Mouse (Mus musculus) gastrocnemius, adult 8-10 months (tissue): Measurements from ENCODE around the gene Ptpn6. TPM values are rescaled to one million over a fixed set of nuclear protein-coding genes. Genes with fewer than 3 reads are reported as not detected.

Experiments used
- DNase-seq, 2 experiments: peaks; one replicate each; pipeline ENCODE4 v3.0.0; 2022; ENCODE audit warnings: low spot score in 2 of 2
- total RNA-seq, 4 experiments: library from RNA; stranded (reverse); gene quantifications; 2 replicates each; pipeline ENCODE4 v1.2.4; 2022

Ptpn6 gene
- total RNA-seq, 4 experiments from 2014 or later, result 0.80 to 2.0 (median 1.2) TPM

DNA sequence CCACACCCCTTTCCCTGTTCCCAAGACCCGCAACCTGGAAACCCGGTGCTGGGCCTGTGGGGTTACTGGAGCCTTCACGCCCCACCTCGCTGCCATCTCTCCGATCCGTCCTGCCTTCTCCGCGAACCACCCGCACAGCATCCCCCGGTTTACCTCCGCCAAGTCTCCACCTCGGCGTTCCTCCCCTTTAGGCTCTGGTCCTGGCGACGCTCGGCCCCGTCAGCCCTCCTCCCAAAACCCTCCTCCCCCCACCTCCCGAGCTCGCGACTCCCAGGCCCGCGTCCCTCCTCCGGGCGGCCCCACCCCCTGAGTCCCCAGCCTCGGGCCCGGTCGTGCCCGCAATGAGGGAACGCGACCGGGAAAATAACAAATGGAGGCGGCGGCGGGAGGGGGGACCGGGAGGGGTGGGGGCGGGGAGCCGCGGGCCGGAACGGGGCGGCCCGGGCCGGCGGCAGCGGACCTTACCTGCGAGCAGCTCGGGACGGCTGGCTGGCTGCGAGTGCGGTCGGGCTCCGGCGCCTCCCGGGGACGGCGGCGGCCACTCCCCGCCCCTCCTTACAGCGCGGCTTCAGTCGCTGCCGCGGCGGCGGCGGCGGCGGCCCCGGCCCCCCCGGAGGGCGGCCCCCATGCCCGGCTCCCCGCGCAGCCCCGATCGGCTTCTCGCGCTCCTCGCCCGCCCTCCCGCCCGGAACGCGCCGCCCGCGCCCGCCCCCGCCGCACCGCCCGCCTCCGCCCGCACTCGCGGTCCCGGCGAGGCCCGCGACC, 17.5 kb upstream of the Ptpn6 start, which contains the start of the genes Gm45234 and Atn1:
Gene Gm45234 (minus strand): TSS at position 191 of the 765 bp plus-strand sequence.
Gene Atn1 (minus strand): TSS at position 694 of the 765 bp plus-strand sequence.
- DNase-seq, result peak in 1 of 2 experiments; percentile 56

DNA sequence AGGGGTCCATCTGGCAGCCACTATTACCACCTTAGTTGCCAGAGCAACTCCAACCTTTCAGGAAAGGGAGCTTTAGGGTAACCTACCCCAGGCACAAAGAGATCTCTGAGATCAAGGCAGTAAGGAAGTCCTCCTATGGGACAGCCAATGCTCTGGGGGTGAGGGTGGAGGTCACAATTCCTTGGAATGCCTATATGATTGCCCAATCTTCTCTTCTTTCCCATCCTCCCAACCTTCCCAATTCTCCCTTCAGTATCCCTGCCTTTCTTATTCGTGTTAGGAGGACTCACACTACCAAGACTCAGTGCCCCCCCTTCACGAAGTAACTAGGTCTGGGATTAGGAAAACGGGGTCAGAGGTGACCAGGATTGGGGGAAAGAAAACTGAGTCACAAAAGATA, 16.8 kb upstream of the Ptpn6 start:
- no peak for DNase-seq

DNA sequence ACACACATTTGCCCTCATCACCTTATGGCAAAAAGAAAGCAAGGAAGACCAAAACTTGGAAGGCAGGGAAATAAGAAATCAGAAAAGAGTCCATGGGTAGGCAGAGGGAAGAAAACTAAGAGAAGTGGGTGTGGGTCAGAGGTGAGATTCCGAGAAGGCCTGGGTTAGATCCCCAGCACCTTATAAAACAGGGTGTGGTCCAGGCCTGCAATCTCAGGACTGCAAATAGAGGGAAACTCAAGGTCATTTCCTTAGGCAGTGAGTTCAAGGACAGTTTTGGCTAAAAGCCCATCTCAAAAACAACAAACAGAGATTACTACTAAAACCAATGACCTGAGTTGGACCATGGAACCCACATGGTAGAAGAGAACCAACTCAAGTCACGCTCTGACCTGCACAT, 15.3 kb upstream of the Ptpn6 start:
- no peak for DNase-seq

DNA sequence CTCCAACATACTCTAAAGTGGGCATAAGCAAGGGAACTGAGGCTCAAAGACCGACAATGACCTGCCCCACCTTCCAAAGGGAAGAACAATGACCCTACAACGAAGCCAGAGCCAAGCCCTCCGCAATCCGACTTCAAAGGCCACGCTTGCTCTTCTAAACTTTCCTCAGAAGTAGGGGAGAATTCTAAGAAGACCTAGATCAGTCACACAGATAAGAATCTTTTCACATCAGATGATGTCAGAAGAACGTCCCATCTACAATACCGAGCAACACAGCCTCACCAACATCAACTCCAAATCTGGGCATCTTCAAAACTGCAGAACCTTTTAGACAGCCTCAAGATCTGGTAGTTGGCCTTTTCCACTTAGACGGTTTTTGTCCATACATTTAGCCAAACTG, 11.9 kb upstream of the Ptpn6 start:
- DNase-seq, result no peak

DNA sequence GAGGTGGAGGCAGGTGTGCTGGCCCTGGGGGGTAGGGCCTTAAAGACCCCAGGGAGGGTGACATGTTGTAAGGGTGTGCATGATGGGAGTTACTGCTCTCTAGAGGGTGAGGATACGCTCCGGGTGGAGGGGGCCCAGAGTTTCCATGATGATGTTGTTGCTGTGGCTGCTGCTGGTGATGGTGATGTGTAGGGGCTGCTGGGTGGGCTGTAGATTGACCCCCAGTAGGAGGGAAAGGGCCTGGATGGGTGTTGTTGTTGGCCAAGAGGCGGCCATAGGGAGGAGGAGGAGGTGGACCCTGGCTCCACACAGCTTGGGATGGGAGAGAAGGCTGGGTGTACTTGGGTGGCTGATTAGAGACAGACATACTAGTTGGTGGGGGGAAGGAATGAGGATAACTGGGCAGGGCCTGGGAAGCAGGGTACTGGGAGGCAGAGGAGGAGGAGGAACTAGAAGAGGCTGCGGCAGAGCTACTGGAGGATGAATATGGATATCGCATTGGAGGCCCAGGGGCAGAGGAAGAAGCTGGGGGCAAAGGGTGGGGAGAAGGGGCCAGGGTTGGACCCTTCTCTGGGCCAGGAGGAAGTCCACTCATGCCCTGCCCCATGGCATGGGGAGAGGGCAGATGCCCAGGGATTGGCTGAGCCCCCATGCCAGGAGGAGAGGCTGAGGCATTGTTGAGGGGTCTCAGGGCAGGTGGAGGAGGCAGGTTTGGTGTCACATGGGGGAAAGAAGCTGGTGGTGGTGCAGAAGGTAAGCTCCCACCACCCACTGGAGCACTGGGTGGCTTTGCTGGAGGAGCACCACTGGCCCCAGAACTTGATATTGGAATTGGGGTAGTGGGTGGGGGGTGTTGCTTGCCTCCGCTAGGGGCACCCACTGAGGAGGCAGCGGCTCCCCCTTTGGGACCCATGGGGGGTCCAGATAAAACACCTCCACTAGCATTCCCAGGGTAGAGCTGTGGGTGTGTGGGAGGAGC, 8.4 kb upstream of the Ptpn6 start:
- DNase-seq, result no peak

DNA sequence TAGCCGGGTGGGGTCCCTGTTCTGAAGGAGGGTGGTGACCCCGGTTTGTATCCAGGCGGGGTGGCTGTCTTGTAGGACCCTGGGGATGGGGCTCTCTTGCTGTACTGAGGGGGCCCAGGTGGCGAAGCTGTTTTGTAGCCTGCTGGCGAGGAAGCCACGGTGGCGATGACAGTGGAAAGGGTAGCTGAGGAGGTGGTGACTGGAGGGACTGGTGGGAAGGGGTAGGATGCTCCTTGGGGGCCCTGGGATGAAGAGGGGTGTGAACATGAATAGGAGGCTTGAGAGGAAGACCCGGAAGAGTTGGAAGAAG, 7.7 kb upstream of the Ptpn6 start:
- DNase-seq, result no peak

DNA sequence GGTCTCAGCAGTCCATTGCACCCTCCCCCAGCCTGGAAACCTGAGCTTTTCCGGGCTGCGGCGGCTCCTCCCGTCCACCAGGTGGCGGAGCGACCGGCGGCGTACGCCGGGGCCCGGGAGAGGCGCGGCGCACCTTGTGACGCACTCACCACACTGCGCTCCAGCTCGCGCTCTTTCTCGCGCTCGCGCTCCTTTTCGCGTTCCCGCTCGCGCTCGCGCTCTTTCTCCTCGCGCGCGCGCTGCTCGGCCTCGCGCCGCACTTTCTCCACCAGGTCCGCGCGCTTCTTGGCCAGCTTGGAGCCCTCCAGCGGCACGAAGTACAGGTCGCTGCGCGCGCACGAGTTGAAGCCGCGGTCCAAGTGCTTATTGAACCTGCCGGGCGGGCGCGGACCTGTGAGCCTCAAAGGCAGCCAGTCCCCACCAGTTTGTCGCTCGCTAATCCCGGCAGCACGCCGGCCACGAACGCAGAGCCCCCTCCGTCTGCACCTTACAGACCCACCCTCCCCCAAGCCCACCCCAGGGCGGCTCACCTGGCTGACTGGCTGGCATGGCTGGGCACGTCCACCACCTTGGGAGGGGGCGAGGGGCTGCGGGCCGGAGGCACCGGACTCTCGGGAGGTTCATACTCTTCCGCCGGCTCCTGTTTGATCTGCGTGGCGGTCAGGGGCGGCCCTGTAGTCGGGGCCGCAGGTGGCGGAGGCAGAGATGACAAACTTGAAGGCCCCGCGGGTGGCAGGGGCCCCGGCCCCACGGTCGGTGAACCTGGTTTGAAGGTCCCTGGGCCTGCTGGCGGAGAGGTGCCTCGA, 7.2 kb upstream of the Ptpn6 start:
- peak; percentile 87 to 93 for DNase-seq

DNA sequence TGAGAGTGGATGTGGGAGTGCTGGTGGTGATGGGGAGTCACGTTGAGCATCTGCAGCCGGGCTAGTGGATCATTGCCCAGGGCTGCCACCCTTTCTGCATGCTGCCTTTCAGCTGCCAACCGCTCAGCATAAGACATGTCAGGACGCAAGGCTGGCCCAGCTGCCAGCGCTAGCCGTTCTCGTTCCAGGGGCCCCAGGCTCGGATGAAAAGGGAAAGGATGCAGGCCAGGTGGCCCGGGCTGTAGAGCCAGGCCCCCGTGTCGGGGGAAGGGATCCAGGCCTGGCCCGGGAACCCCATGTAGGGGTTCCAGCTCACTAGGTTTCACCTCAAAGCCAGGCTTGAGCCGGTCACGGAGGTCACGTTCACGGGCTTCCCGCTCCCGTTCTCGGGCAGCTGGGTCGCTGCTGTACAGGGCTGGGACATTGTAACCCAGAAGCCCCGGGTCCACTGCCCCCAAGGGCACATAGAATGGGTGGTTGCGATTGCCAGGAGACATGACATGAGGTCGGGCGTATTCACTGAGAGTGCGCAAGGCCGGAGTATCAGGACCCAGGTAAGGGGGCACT, 6.3 kb upstream of the Ptpn6 start:
- peak in 1 of 2 experiments; percentile 21 for DNase-seq

DNA sequence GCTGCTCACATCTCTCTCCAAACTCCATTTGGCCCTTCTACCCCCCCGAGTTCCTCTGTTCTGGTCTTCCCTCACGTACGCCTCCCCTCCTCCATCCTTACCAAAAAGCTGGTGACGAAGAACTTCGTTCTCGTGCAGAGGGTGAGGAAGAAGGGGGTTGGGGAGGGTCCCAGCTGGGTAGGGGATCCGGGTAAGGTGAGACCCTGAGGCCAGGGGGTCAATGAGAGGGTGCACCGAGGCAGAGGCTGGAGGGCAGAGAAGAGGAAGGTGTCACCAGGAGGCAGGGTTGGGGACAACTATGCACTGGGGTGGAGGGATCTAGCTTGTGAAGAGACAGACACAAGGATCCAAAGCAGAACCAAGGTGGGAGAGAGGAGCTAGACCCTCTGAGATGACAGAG, 5.1 kb upstream of the Ptpn6 start:
- no peak for DNase-seq

DNA sequence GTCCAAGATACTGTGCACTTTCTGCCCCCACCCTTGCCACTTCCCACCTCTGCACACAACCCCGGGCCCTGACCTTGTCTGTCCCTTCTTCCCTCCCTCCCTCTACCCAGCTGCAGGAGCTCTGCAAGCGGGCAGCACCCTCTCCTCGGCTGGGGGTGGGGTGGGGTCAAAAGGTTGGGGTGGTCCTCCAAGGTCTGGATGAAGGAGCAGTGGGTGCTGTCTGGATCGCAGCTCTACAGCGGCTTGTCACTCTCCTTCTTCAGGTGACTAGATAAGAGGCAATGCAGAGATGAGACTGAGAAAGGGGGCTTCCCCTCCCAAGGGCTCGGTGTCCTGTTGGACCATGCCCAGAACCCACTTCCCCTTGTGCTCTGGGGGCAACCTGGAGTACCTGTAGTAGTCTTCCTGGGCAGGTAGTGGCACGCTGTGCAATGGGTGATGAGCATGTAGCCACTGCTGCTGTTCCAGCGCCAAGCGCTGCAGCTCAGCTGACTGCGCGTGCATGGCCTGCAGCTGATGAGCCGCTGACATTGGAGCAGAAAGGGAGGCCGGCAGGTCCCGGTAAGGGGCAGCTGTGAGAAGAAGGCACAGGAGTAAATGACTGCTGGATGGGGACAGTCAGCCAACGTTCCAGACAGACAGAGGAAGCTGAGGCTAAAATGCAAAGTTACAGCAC, 4.5 kb upstream of the Ptpn6 start:
- DNase-seq, result no peak

DNA sequence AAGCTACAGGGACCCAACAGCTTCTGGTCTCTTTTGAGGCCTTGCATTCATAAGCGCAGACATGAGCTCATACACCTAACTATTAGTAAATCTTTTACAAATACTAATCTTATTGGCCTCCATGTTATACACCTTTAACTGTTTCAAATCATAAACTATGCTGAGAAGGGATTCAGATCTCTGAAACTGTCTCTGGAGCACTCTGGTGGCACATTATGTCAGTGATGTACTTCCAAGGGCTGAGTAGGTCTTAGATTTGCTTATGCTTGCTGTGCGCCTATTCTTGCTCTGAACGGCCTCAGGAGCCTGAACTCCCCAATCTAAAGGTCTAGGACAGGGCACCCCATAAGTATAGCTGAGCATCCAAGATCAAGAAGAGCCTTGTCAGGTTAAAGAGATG, 3.3 kb upstream of the Ptpn6 start:
- no peak for DNase-seq

DNA sequence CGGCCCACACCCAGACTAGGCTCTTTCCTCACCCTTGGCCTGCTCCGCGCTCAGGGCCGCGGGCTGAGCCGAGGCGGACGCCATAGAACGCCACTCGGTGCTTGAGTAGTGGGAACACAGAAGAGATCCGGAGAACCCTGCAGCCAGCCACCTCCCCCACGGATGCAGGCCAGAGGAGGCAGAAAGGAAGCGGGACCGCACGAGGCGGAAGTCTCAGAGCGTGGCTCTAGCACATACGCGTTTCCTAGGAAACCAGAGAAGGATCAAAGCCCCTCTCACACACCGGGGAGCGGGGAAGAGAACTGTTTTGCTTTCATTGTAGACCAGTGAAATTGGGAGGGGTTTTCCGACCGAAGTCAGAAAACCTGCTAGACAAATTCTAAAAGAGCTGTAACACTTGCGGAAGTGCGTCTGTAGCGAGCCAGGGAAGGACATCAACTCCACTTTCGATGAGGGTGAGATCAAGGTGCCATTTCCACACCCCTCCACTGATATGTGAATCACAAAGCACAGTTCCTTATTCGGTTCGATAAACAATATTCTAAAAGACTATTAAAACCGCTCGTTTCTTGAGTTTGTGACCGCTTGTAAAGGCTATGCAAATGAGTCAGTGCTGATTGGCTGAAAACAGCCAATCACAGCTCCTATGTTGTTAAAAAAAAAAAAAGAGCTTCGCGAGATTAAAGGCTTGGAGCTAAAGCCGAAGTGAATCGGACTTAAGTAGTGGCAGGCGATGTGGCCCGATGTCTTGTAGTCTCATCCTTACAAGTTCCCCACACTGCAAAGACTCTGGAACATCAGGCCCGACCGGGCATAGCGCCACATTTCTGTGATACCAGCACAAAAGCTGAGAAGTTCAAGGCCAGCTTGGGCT, 2.6 kb upstream of the Ptpn6 start, which contains the start of gene Grcc10:
Gene Grcc10 (minus strand): TSS at position 487 of the 874 bp plus-strand sequence.
- peak; percentile 77 to 81 for DNase-seq

DNA sequence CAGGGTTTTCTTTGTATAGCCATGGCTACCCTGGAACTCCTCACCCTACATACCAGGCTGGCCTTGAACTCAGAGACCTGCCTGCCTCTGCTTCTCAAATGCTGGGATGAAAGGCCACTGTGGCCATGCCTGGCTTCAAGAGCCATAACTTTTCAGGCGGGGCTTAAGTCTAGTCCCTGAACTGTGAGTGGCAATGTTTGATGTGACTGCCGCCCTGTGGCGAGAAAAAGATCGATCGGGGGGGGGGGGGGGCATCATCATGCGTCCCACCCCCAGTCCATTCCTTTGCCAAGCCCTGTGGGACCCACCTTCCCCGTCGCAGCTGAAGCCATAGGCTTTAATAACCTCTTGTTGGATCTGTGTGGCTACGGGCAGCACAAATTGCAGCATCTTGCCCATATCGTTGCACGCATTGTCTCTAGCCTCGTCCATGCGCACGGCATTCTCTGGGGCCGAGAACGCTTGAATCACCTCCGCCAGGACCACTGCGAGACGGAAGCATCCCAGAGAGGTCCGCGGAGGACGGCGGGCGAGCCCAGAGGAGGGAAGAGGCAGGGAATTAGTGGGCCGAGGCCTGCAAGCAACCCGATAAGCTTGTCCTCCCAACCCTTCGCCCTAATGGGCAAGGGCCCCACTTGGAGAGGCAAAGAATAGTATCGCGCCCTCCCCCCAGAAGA, 1.8 kb upstream of the Ptpn6 start:
- DNase-seq, result no peak

DNA sequence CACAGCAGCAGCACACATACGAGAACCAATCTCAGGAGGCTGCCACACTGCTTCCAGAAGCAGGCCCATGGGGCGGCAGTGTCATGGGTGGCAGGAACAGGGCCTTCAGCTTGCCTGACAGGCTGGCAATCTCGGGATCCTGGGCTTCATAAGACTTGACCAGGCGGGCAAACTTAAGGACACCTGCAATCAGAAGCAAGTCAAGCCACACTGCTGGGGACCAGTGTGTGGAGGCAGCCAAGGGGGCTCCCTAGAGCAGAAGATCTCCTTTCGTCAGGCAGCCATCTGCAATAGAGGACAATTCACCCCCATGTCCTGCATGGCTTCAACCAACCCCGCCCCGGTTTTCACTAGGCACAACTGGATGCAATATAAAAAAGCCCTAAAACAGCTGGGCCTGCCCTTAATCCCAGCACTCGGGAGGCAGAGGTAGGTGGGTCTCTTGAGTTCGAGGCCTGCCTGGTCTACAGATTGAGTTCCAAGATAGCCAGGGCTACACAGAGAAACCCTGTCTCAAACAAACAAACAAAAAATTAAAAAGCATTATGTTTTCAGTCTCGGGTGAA, 800 bp upstream of the Ptpn6 start:
- DNase-seq, result no peak

DNA sequence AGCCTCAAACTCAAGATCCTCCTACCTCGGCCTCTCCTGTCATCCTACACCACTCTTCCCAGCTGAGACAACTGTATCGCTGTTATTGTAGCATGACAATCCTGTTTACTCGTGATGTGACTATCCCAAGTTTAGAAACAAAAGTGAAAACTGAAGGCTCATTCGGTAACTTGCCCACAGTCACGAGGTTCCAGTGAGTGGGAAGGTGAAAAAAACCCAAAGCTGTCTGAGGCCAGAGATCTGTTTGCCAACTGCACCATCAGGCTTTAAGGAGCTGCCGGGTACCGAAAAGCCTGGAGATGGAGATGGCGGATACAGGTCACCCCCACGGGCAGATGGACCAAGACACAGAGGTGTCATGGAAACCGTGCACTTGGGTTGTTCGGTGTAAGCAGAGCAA, 1.5 kb downstream of the Ptpn6 start:
- DNase-seq, result no peak

DNA sequence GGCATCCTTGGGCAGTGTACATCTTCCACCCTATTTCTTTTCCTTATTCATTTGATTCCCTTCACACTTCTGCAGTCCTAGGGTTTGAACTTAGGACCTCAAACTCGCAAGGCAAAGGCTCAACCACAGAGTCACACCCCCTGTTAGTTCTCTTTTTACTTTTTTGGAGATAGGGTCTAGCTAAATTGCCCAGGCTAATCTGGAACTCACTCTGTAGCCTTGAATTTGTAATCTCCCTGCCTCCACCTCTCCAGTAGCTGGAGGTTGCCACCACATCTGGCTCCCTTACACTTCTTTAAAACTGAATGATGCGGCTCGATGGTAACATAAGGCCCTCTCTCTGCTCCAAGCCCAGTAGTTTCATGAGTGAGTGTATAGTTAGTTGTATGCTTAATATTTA, 4.1 kb downstream of the Ptpn6 start:
- no peak for DNase-seq

DNA sequence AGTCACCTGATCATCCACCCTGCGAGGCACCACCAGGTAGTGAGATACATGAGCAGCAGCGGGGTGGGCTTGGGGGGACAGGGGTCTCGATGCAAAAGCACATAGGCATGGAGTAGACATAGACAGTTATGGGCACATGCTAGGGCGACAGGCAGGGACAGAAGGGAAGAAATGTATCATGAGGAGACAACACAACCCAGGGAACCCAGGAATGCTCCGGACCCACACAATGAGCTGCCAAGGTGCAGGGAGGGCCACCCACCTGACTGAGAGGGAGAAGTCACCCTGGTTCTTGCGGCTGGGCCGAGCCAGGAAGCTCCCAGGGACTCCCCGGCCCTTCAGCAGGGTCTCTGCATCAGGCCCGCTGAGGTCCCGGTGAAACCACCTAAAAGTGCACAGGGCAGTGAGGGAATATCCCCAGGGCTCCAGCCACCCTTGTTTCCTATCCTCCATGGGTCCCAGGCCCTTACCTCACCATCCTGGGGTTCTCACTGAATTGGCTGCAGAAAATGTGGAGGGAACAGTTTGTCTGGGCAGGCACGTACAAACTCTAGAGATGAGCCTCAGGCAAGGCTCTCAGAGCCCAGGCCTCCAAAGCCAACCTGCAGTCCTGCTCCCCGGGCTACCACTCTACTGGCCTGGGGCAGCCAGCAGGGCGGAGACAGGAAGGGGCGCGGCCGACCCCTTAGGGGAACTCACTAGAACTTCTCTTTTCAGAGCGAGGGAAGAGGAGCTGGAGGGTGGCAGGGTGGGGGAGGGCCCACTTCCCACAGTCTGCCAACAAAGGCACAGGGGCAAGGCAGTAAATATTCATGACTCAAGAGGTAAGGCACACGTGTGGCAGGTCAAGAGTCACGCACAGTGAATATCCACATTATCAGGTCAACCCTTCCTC, 5.8 kb downstream of the Ptpn6 start:
- no peak for DNase-seq

DNA sequence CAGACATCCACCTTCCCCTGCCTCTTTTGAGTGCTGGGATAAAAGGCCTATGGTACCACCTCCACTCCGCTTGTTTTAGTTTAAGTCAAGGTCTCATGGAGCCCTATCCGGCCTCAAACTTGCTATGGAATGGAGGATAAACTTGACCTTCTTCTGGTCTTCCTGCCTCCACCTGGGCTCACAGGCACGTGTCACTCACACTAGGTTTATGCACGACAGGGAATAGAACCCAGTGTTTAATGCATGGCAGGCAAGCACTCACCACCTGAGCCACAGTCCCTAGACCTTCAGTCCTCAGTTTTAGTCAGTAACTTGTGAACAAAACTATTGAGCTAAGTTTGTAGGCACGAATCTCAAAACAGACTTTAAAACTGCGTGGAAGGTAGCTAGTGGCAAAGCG, 7.5 kb downstream of the Ptpn6 start:
- no peak for DNase-seq
